Mouse (Mus musculus) thymus, adult 2 months (tissue): ENCODE measurements at regions not wholly inside any gene's neighbourhood (a gene's known extent, or its start where the extent isn't known, plus 50 kb on each side); places are given as distances from the start of the nearest gene placed in this dataset.

Source experiments
- DNase-seq: peaks from one replicate; pipeline ENCODE4 v3.0.0; 2021
- H3K27ac ChIP-seq: fragments of 200-500 bp; 2 replicates; pipeline ENCODE4 v1.5.1; 2012; ENCODE audit warnings: low read length, control low read depth; ENCODE audit not compliant: control insufficient read depth, insufficient read depth
- H3K27me3 ChIP-seq: fragments of 200-500 bp; 2 replicates; pipeline ENCODE4 v1.6.1; 2012; ENCODE audit warnings: mild to moderate bottlenecking, low read length, moderate library complexity, mixed read lengths; ENCODE audit not compliant: control insufficient read depth, insufficient read depth
- H3K36me3 ChIP-seq: fragments of 200-500 bp; 2 replicates; pipeline ENCODE4 v1.6.1; 2012; ENCODE audit warnings: mild to moderate bottlenecking, low read length, moderate library complexity; ENCODE audit not compliant: control insufficient read depth, insufficient read depth
- H3K4me1 ChIP-seq: fragments of 200-500 bp; replicated peaks from 2 replicates; pipeline ENCODE4 v1.6.1; 2012; ENCODE audit warnings: low read length; ENCODE audit not compliant: control insufficient read depth, insufficient read depth
- H3K4me3 ChIP-seq: fragments of 200-500 bp; 2 replicates; pipeline ENCODE4 v1.5.1; 2012; ENCODE audit warnings: mild to moderate bottlenecking, low read length, control low read depth, moderate library complexity; ENCODE audit not compliant: control insufficient read depth, insufficient read depth
- CTCF ChIP-seq: fragments of 200-500 bp; IDR thresholded peaks from 2 replicates; pipeline ENCODE4 v1.5.1; 2012; ENCODE audit warnings: mild to moderate bottlenecking, control low read depth, low read length, moderate library complexity, borderline replicate concordance; ENCODE audit not compliant: control insufficient read depth, poor library complexity, insufficient read depth; ENCODE audit errors: extremely low read depth
- POLR2A ChIP-seq: fragments of 200-500 bp; IDR thresholded peaks from 2 replicates; pipeline ENCODE4 v1.6.1; 2012; ENCODE audit warnings: mild to moderate bottlenecking, low read length, control low read depth, moderate library complexity; ENCODE audit not compliant: control insufficient read depth, poor library complexity, insufficient read depth; ENCODE audit errors: extremely low read depth
- WGBS: fragments of 180-500 bp; shearing (Covaris S2); methylation state at CpG from one replicate; pipeline ENCODE4 v1.1.7; 2018; 5-methylcytosine and 5-hydroxymethylcytosine counted together

- TF ChIP-seq CTCF (no peak), POLR2A (no peak)
- H3K4me3 ChIP-seq, result no peak overlapping the region
- no peaks in the 10 kb centered on the region for H3K4me1 ChIP-seq
- no peak for DNase-seq
- 94% methylated on average over 6 of the region's 6 CpGs for WGBS
- H3K27me3 ChIP-seq, result no peaks in the 10 kb centered on the region
- no peaks in the 10 kb centered on the region for H3K36me3 ChIP-seq
- no peak overlapping the region for H3K27ac ChIP-seq
These were observed 336.5 kb downstream of the Gm49356 start for GRCm38 (mm10) chr15:59225637-59226036.

- Histone ChIP-seq H3K36me3 (no peaks in the 10 kb centered on the region), H3K27me3 (no peaks in the 10 kb centered on the region), H3K4me3 (no peak overlapping the region), H3K4me1 (no peaks in the 10 kb centered on the region), H3K27ac (no peak overlapping the region)
- no peak for DNase-seq
- TF ChIP-seq POLR2A, result no peak
- WGBS, result 86% methylated on average over 3 of the region's 3 CpGs
These were observed 338.2 kb downstream of the Gm49356 start for GRCm38 (mm10) chr15:59227293-59227692.

GRCm38 (mm10) chr15:59230536-59230935 is 341.4 kb downstream of the Gm49356 start:
- H3K36me3 ChIP-seq, result no peaks in the 10 kb centered on the region
- TF ChIP-seq POLR2A (no peak), CTCF (no peak)
- no peak overlapping the region for H3K4me3 ChIP-seq
- H3K4me1 ChIP-seq, result no peaks in the 10 kb centered on the region
- no peak for DNase-seq
- H3K27me3 ChIP-seq, result no peaks in the 10 kb centered on the region
- H3K27ac ChIP-seq, result no peak overlapping the region

- 89% methylated on average over 1 of the region's 1 CpGs for WGBS
- no peaks in the 10 kb centered on the region for H3K27me3 ChIP-seq
- DNase-seq, result no peak
These were observed 342.6 kb downstream of the Gm49356 start for GRCm38 (mm10) chr15:59231703-59232102.

GRCm38 (mm10) chr15:59232290-59232689 is 343.2 kb downstream of the Gm49356 start:
- H3K27me3 ChIP-seq, result no peaks in the 10 kb centered on the region
- no peaks in the 10 kb centered on the region for H3K36me3 ChIP-seq
- TF ChIP-seq CTCF (no peak), POLR2A (no peak)
- no peaks in the 10 kb centered on the region for H3K4me1 ChIP-seq
- WGBS, result 78% methylated on average over 5 of the region's 5 CpGs
- DNase-seq, result no peak
- H3K27ac ChIP-seq, result no peak overlapping the region
- no peak overlapping the region for H3K4me3 ChIP-seq

More at GRCm38 (mm10) chr15:59231703-59232102, 342.6 kb downstream of the Gm49356 start:
- TF ChIP-seq CTCF (no peak), POLR2A (no peak)
- no peak overlapping the region for H3K4me3 ChIP-seq
- no peaks in the 10 kb centered on the region for H3K4me1 ChIP-seq
- H3K36me3 ChIP-seq, result no peaks in the 10 kb centered on the region
- H3K27ac ChIP-seq, result no peak overlapping the region

- Histone ChIP-seq H3K4me3 (no peak overlapping the region), H3K36me3 (no peaks in the 10 kb centered on the region), H3K27me3 (no peaks in the 10 kb centered on the region), H3K4me1 (no peaks in the 10 kb centered on the region), H3K27ac (no peak overlapping the region)
- DNase-seq, result no peak
- TF ChIP-seq POLR2A (no peak), CTCF (no peak)
- WGBS, result 96% methylated on average over 6 of the region's 6 CpGs
These were observed 348.5 kb downstream of the Gm49356 start for GRCm38 (mm10) chr15:59237446-59238161.

- no peak for DNase-seq
- no peak overlapping the region for H3K4me3 ChIP-seq
- no peak overlapping the region for H3K27ac ChIP-seq
- H3K4me1 ChIP-seq, result peaks cover 10% of the 10 kb centered on the region
- H3K36me3 ChIP-seq, result no peaks in the 10 kb centered on the region
- 96% methylated on average over 7 of the region's 7 CpGs for WGBS
- TF ChIP-seq CTCF (no peak), POLR2A (no peak)
- no peaks in the 10 kb centered on the region for H3K27me3 ChIP-seq
These were observed 352.7 kb downstream of the Gm49356 start for GRCm38 (mm10) chr15:59241752-59242151.
